ENCODE assay signal across 23 mouse cellular contexts in genomic region chr1:22260291-22260690, GRCm38 (mm10).
DNase-seq lines count a peak whose midpoint lies in the region; ATAC-seq lines count a peak whose summit lies in the region.
"Had no signal": no experiment of that assay in that cellular context is flagged by ENCODE, and none has a peak within 500 bp of the region (broad histone marks: within the 10 kb centered on the region; RNA-seq: fewer than 3 reads in every experiment).

No protein-coding gene starts in this region.

- no peak overlapping the region for H3K4me3 ChIP-seq in intestine, embryonic 15.5 days (replicated peaks)

- no peak overlapping the region for H3K4me2 ChIP-seq in intestine, embryonic 15.5 days (replicated peaks)

- H3K36me3 ChIP-seq in intestine, embryonic 15.5 days = no peaks in the 10 kb centered on the region
- H3K36me3 ChIP-seq: G1E had no signal

- DNase-seq in frontal cortex, postnatal 14 days (ENCODE audit: low spot score in 2 of 2) = no peak
- DNase-seq in brain, adult 2 months (ENCODE audit: low read depth, low spot score) = peak; percentile 58
- DNase-seq in telencephalon, adult 2 months (ENCODE audit: low read depth, low spot score) = peak; percentile 55
- no peak for DNase-seq in c-Kit-positive CD71-positive TER-119-positive erythroid progenitor cells, embryonic 14.5 days (ENCODE audit: low spot score)
- DNase-seq: adrenal gland, adult 2 months; adrenal gland, adult 8-10 months; adrenal gland, postnatal 10 days; adrenal gland, postnatal 14 days; adrenal gland, postnatal 25 days; adrenal gland, postnatal 36 days; B cell, adult 2 months; cerebellum, adult 11 months; cerebellum, adult 11-12 months; cerebellum, adult 18-20 months; cerebellum, adult 2 months; cerebellum, adult 8-10 months had no signal

- no peaks in the 10 kb centered on the region for H3K27me3 ChIP-seq in intestine, embryonic 15.5 days (replicated peaks)
- H3K27me3 ChIP-seq: CH12.LX had no signal

- H3K9ac ChIP-seq in intestine, embryonic 15.5 days = no peak overlapping the region

- H3K9me3 ChIP-seq in intestine, embryonic 15.5 days = no peaks in the 10 kb centered on the region
- H3K9me3 ChIP-seq: G1E had no signal

- peak; percentile 58 for ATAC-seq in frontal cortex, adult (ENCODE audit: low TSS enrichment)
- no peak for ATAC-seq in intestine, embryonic 15.5 days
- ATAC-seq: activated CD4-positive, CD25-positive, alpha-beta regulatory T cell, adult 4 months; CD4-positive, CD25-positive, alpha-beta regulatory T cell, adult 4 months; Patski had no signal

- no peak overlapping the region for H3K27ac ChIP-seq in intestine, embryonic 15.5 days

- no peaks in the 10 kb centered on the region for H3K4me1 ChIP-seq in intestine, embryonic 15.5 days (replicated peaks)

- WGBS in intestine, embryonic 15.5 days = 58% methylated on average over 2 of the region's 2 CpGs

Comparison
In these comparisons a context has a peak if more than half of its experiments do, and no peak if none do; other contexts are left out.
1. DNase-seq: peak in brain, adult 2 months (single experiment) and telencephalon, adult 2 months (single experiment); none in frontal cortex, postnatal 14 days (0 of 2) and c-Kit-positive CD71-positive TER-119-positive erythroid progenitor cells, embryonic 14.5 days (single experiment).